Mouse (Mus musculus): ENCODE data around the gene Gramd1b. TPM values are rescaled to one million over a fixed set of nuclear protein-coding genes. Genes with fewer than 3 reads are reported as not detected.

The Gramd1b gene
- polyA plus RNA-seq, 1 experiment from 2014 or later, result 2.3 TPM

- WGBS, result 91% methylated on average over 6 of the region's 6 CpGs
- DNase-seq (ENCODE audit: low spot score), result no peak
Observed at GRCm38 (mm10) chr9:40324826-40325225, 206.4 kb downstream of the Gramd1b start.

GRCm38 (mm10) chr9:40324232-40324792 lies 206.9 kb downstream of the Gramd1b start:
- WGBS, result 93% methylated on average over 4 of the region's 4 CpGs

More at GRCm38 (mm10) chr9:40324826-40325225, 206.4 kb downstream of the Gramd1b start:
- H3K27me3 ChIP-seq (ENCODE audit: low read depth, poor library complexity, severe bottlenecking), result no peaks in the 10 kb centered on the region
- no peaks in the 10 kb centered on the region for H3K9me3 ChIP-seq (replicated peaks)
- no peaks in the 10 kb centered on the region for H3K36me3 ChIP-seq
- no peak overlapping the region for H3K4me3 ChIP-seq
- peaks cover 12% of the 10 kb centered on the region for H3K4me1 ChIP-seq
- H3K27ac ChIP-seq (replicated peaks), result no peak overlapping the region

GRCm38 (mm10) chr9:40323773-40324172 lies 207.4 kb downstream of the Gramd1b start:
- Histone ChIP-seq H3K9me3 (replicated peaks) (no peaks in the 10 kb centered on the region), H3K36me3 (no peaks in the 10 kb centered on the region), H3K4me3 (no peak overlapping the region), H3K4me1 (peaks cover 12% of the 10 kb centered on the region), H3K27ac (replicated peaks) (no peak overlapping the region), H3K27me3 (ENCODE audit: low read depth, poor library complexity, severe bottlenecking) (no peaks in the 10 kb centered on the region)
- WGBS, result 82% methylated on average over 6 of the region's 6 CpGs
- DNase-seq (ENCODE audit: low spot score), result no peak

More at GRCm38 (mm10) chr9:40324232-40324792, 206.9 kb downstream of the Gramd1b start:
- no peak for DNase-seq (ENCODE audit: low spot score)
- Histone ChIP-seq H3K9me3 (replicated peaks) (no peaks in the 10 kb centered on the region), H3K27ac (replicated peaks) (no peak overlapping the region), H3K36me3 (no peaks in the 10 kb centered on the region), H3K4me3 (no peak overlapping the region), H3K4me1 (peaks cover 12% of the 10 kb centered on the region), H3K27me3 (ENCODE audit: low read depth, poor library complexity, severe bottlenecking) (no peaks in the 10 kb centered on the region)

GRCm38 (mm10) chr9:40323171-40323570 lies 208.0 kb downstream of the Gramd1b start:
- peaks cover 12% of the 10 kb centered on the region for H3K4me1 ChIP-seq
- WGBS, result 91% methylated on average over 5 of the region's 5 CpGs
- H3K4me3 ChIP-seq, result no peak overlapping the region
- DNase-seq (ENCODE audit: low spot score), result no peak
- H3K27me3 ChIP-seq (ENCODE audit: low read depth, poor library complexity, severe bottlenecking), result no peaks in the 10 kb centered on the region
- H3K9me3 ChIP-seq (replicated peaks), result no peaks in the 10 kb centered on the region
- no peak overlapping the region for H3K27ac ChIP-seq (replicated peaks)
- H3K36me3 ChIP-seq, result no peaks in the 10 kb centered on the region

GRCm38 (mm10) chr9:40322372-40322771 lies 208.8 kb downstream of the Gramd1b start:
- Histone ChIP-seq H3K27me3 (ENCODE audit: low read depth, poor library complexity, severe bottlenecking) (no peaks in the 10 kb centered on the region), H3K9me3 (replicated peaks) (no peaks in the 10 kb centered on the region), H3K27ac (replicated peaks) (no peak overlapping the region), H3K36me3 (peaks cover under 1% of the 10 kb centered on the region; the same call in 1 of the 2 replicates), H3K4me1 (peaks cover 12% of the 10 kb centered on the region), H3K4me3 (no peak overlapping the region)
- no peak for DNase-seq (ENCODE audit: low spot score)
- WGBS, result 94% methylated on average over 3 of the region's 3 CpGs

GRCm38 (mm10) chr9:40321668-40322003 lies 209.5 kb downstream of the Gramd1b start:
- H3K36me3 ChIP-seq, result peaks cover 4% of the 10 kb centered on the region; the same call in 1 of the 2 replicates
- no peak for DNase-seq (ENCODE audit: low spot score)
- no peaks in the 10 kb centered on the region for H3K27me3 ChIP-seq (ENCODE audit: low read depth, poor library complexity, severe bottlenecking)
- H3K27ac ChIP-seq (replicated peaks), result peak overlapping the region; percentile 59
- no peak overlapping the region for H3K4me3 ChIP-seq
- H3K9me3 ChIP-seq (replicated peaks), result no peaks in the 10 kb centered on the region
- whole genome bisulfite sequencing, result 86% methylated on average over 3 of the region's 3 CpGs
- H3K4me1 ChIP-seq, result peaks cover 12% of the 10 kb centered on the region

GRCm38 (mm10) chr9:40320879-40321667 lies 210.1 kb downstream of the Gramd1b start:
- Histone ChIP-seq H3K27ac (replicated peaks) (peak overlapping the region; percentile 68), H3K4me3 (no peak overlapping the region), H3K9me3 (replicated peaks) (no peaks in the 10 kb centered on the region), H3K4me1 (peaks cover 12% of the 10 kb centered on the region), H3K27me3 (ENCODE audit: low read depth, poor library complexity, severe bottlenecking) (no peaks in the 10 kb centered on the region), H3K36me3 (peaks cover 4% of the 10 kb centered on the region; the same call in 1 of the 2 replicates)
- peak; percentile 36 for DNase-seq (ENCODE audit: low spot score)
- 56% methylated on average over 12 of the region's 12 CpGs for WGBS

GRCm38 (mm10) chr9:40320405-40320804 lies 210.8 kb downstream of the Gramd1b start:
- H3K36me3 ChIP-seq, result peaks cover 4% of the 10 kb centered on the region; the same call in 1 of the 2 replicates

GRCm38 (mm10) chr9:40318771-40319170 lies 212.4 kb downstream of the Gramd1b start:
- no peaks in the 10 kb centered on the region for H3K9me3 ChIP-seq (replicated peaks)
- peaks cover 12% of the 10 kb centered on the region for H3K4me1 ChIP-seq
- H3K36me3 ChIP-seq, result peaks cover 4% of the 10 kb centered on the region; the same call in 1 of the 2 replicates
- no peak overlapping the region for H3K4me3 ChIP-seq
- H3K27ac ChIP-seq (replicated peaks), result no peak overlapping the region
- 93% methylated on average over 5 of the region's 5 CpGs for WGBS
- no peak for DNase-seq (ENCODE audit: low spot score)
- H3K27me3 ChIP-seq (ENCODE audit: low read depth, poor library complexity, severe bottlenecking), result no peaks in the 10 kb centered on the region

More at GRCm38 (mm10) chr9:40320405-40320804, 210.8 kb downstream of the Gramd1b start:
- Histone ChIP-seq H3K4me1 (peaks cover 12% of the 10 kb centered on the region), H3K4me3 (no peak overlapping the region), H3K27ac (replicated peaks) (peak overlapping the region; percentile 68; the same call in 1 of the 2 replicates), H3K9me3 (replicated peaks) (no peaks in the 10 kb centered on the region), H3K27me3 (ENCODE audit: low read depth, poor library complexity, severe bottlenecking) (no peaks in the 10 kb centered on the region)
- WGBS, result 91% methylated on average over 8 of the region's 8 CpGs
- DNase-seq (ENCODE audit: low spot score), result no peak

GRCm38 (mm10) chr9:40317735-40318134 lies 213.4 kb downstream of the Gramd1b start:
- peaks cover 12% of the 10 kb centered on the region for H3K4me1 ChIP-seq
- no peak for DNase-seq (ENCODE audit: low spot score)
- 91% methylated on average over 4 of the region's 4 CpGs for whole genome bisulfite sequencing
- no peak overlapping the region for H3K27ac ChIP-seq (replicated peaks)
- H3K4me3 ChIP-seq, result no peak overlapping the region
- H3K27me3 ChIP-seq (ENCODE audit: low read depth, poor library complexity, severe bottlenecking), result no peaks in the 10 kb centered on the region
- H3K36me3 ChIP-seq, result peaks cover 4% of the 10 kb centered on the region; the same call in 1 of the 2 replicates
- no peaks in the 10 kb centered on the region for H3K9me3 ChIP-seq (replicated peaks)

GRCm38 (mm10) chr9:40316865-40317660 lies 214.1 kb downstream of the Gramd1b start:
- 82% methylated on average over 9 of the region's 9 CpGs for WGBS
- no peak for DNase-seq (ENCODE audit: low spot score)
- Histone ChIP-seq H3K36me3 (peaks cover 4% of the 10 kb centered on the region; the same call in 1 of the 2 replicates), H3K27ac (replicated peaks) (no peak overlapping the region), H3K27me3 (ENCODE audit: low read depth, poor library complexity, severe bottlenecking) (no peaks in the 10 kb centered on the region), H3K9me3 (replicated peaks) (no peaks in the 10 kb centered on the region), H3K4me1 (peaks cover 13% of the 10 kb centered on the region), H3K4me3 (no peak overlapping the region)

- no peak for DNase-seq (ENCODE audit: low spot score)
Observed at GRCm38 (mm10) chr9:40311813-40312212, 219.4 kb downstream of the Gramd1b start.

More at GRCm38 (mm10) chr9:40311813-40312212, 219.4 kb downstream of the Gramd1b start:
- H3K27me3 ChIP-seq (ENCODE audit: low read depth, poor library complexity, severe bottlenecking), result no peaks in the 10 kb centered on the region
- H3K27ac ChIP-seq (replicated peaks), result no peak overlapping the region
- H3K36me3 ChIP-seq, result peaks cover 23% of the 10 kb centered on the region
- WGBS, result 55% methylated on average over 9 of the region's 9 CpGs
- no peak overlapping the region for H3K4me3 ChIP-seq
- peaks cover 6% of the 10 kb centered on the region; the same call in 1 of the 2 replicates for H3K4me1 ChIP-seq
- no peaks in the 10 kb centered on the region for H3K9me3 ChIP-seq (replicated peaks)
